Mouse (Mus musculus) G1E (cell line): ENCODE results near the gene Sox12. TPM values are rescaled to one million over a fixed set of nuclear protein-coding genes. Genes with fewer than 3 reads are reported as not detected.
A peak's percentile ranks its signal among the peaks of the same experiment; 100 is the strongest.

Experiments
- ATAC-seq: 2 replicates; pipeline ENCODE4 v1.8.0; 2016; ENCODE audit warnings: mild to moderate bottlenecking; ENCODE audit not compliant: insufficient number of reproducible peaks, poor library complexity, low FRiP score, severe bottlenecking; ENCODE audit errors: extremely low read depth
- DNase-seq: peaks from one replicate; pipeline ENCODE4 v3.0.0; 2012; ENCODE audit warnings: low spot score
- H3K27me3 ChIP-seq: 2 replicates; pipeline ENCODE4 v1.6.1; 2012; ENCODE audit warnings: mild to moderate bottlenecking, low read length, inconsistent platforms; ENCODE audit not compliant: insufficient read depth
- H3K36me3 ChIP-seq: replicated peaks from 2 replicates; pipeline ENCODE3; 2012; ENCODE audit warnings: mild to moderate bottlenecking, inconsistent platforms
- H3K4me1 ChIP-seq: 2 replicates; pipeline ENCODE4 v1.6.1; 2012; ENCODE audit warnings: low read depth, low read length, inconsistent platforms, mixed read lengths; ENCODE audit not compliant: insufficient read depth
- H3K4me3 ChIP-seq: 2 replicates; pipeline ENCODE4 v1.5.1; 2012; ENCODE audit warnings: low read depth, mild to moderate bottlenecking, inconsistent platforms, low read length, moderate library complexity, mixed read lengths
- H3K9me3 ChIP-seq: replicated peaks from 2 replicates; pipeline ENCODE4 v1.6.1; 2012; ENCODE audit warnings: inconsistent platforms
- CTCF ChIP-seq: IDR thresholded peaks from 2 replicates; pipeline ENCODE4 v1.5.1; 2012; ENCODE audit warnings: low read depth, low read length, inconsistent platforms, mixed read lengths
- GATA1 ChIP-seq: IDR thresholded peaks from 2 replicates; pipeline ENCODE4 v1.6.1; 2012; ENCODE audit warnings: borderline replicate concordance, low read length, inconsistent platforms, mixed read lengths
- GATA2 ChIP-seq: IDR thresholded peaks from 2 replicates; pipeline ENCODE4 v1.6.1; 2012; ENCODE audit warnings: low read depth, low read length, inconsistent platforms, borderline replicate concordance
- POLR2AphosphoS5 ChIP-seq: IDR thresholded peaks from 2 replicates; pipeline ENCODE4 v1.6.1; 2012; ENCODE audit warnings: low read depth, low read length, inconsistent platforms; ENCODE audit not compliant: insufficient replicate concordance
- TAL1 ChIP-seq: conservative IDR thresholded peaks from 2 replicates; pipeline ENCODE4 v1.6.1; 2012; ENCODE audit warnings: low read depth, low read length, inconsistent platforms, mixed read lengths
- polyA plus RNA-seq: library from polyadenylated mRNA; stranded (reverse); fragments of >175 nt; gene quantifications from 2 replicates; pipeline ENCODE4 v1.2.3, GENCODE M21; 2012
- total RNA-seq, 2 experiments: library from RNA; stranded (forward) in 1 of 2; stranded (reverse) in 1 of 2; fragments of 200-1000 nt in 1 of 2; fragments of >200 nt in 1 of 2; fragmentation: Nextera tagmentation in 1 of 2; gene quantifications; 2 replicates each; pipeline ENCODE4 v1.2.3; 2014 to 2017

Sox12 gene
- total and polyA plus RNA-seq, 3 experiments, result 0.98 to 60.0 (median 29.4) TPM

DNA sequence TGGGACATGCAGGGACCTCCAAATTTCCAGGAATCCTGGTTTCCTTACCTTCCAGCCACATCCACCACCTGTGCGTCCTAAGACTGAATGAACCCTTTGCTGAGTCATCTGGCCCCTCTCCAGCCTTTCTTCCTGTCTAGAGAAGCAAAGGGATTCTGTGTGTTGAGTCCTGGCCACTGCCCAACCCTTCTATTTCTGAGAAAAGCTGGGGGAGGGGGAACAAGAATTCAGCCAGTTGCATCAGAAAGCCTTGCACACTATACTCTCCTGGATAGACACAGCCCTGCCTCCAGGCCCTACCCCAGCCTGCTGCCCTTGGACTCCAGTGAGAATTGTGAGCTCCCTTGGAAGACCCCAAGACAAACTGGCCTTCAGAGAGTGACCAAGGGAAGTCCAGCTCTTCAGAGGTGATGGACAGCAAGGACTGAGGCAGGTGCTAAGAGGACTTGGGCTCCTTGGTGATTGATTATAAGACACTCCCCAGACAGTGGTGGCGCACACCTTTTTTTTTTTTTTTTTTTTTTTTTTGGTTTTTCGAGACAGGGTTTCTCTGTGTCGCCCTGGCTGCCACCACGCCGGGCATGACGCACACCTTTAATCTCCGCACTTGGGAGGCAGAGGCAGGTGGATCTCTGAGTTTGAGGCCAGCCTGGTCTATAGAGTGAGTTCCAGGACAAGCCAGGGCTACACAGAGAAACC is 47.9 kb downstream of the Sox12 start:
- peak overlapping the region; percentile 64; the same call in 1 of the 2 replicates for H3K4me3 ChIP-seq
- H3K27me3 ChIP-seq, result no peaks in the 10 kb centered on the region
- H3K9me3 ChIP-seq, result no peaks in the 10 kb centered on the region
- DNase-seq, result peak; percentile 68
- H3K4me1 ChIP-seq, result peaks cover 66% of the 10 kb centered on the region
- H3K36me3 ChIP-seq, result peaks cover 7% of the 10 kb centered on the region
- ATAC-seq, result peak; percentile 57; the same call in 1 of the 2 replicates
- TF ChIP-seq CTCF, result no peak
- TF ChIP-seq GATA1, result no peak
- TF ChIP-seq GATA2, result no peak
- TF ChIP-seq TAL1, result no peak
- no peak for TF ChIP-seq POLR2AphosphoS5

DNA sequence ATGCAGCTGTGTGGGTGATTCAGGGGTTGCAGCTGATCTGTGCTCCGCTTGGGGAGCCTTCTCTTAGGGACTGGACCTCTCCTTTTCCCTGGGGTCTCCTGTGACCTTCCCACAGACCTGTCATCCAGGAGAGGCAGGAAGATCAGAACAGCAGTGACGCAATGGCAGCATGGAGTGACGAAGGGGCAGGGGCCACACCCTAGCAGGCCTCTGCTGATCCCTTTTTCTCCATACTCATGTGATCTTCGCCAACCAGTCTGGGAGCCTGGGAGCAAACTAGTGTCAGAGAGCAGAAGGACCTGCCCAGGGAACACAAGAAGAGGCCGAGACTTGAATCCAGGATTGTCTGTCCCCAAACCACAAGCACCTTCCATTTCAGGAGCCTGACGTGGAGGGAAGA is 48.7 kb downstream of the Sox12 start:
- H3K4me3 ChIP-seq, result peak overlapping the region; percentile 31; the same call in 1 of the 2 replicates
- no peaks in the 10 kb centered on the region for H3K27me3 ChIP-seq
- H3K4me1 ChIP-seq, result peaks cover 71% of the 10 kb centered on the region
- no peak for DNase-seq
- ATAC-seq, result no peak
- TF ChIP-seq POLR2AphosphoS5 (no peak), CTCF (no peak), GATA1 (no peak), GATA2 (no peak), TAL1 (no peak)
- H3K9me3 ChIP-seq, result no peaks in the 10 kb centered on the region
- peaks cover 5% of the 10 kb centered on the region for H3K36me3 ChIP-seq

DNA sequence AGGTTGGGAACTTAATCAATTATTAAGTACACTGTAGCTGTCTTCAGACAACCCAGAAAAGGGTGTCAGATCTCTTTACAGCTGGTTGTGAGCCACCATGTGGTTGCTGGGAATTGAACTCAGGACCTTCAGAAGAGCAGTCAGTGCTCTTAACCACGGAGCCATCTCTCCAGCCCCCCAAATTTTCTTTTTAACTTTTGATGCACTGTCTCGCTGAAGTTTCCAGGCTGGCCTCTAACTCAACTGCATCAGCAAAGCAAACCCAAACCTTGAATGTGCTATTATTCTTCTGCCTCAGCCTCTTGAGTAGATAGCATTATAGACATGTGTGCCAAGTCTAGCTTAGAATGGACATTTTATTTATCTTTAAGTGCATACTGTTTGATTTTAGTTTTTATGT is 50.1 kb downstream of the Sox12 start:
- H3K4me3 ChIP-seq, result no peak overlapping the region; the same call in 1 of the 2 replicates
- peaks cover 79% of the 10 kb centered on the region for H3K4me1 ChIP-seq
- DNase-seq (no peak), ATAC-seq (no peak)
- TF ChIP-seq TAL1, result no peak
- no peak for TF ChIP-seq GATA2
- TF ChIP-seq GATA1, result no peak
- no peak for TF ChIP-seq CTCF
- no peak for TF ChIP-seq POLR2AphosphoS5
- no peaks in the 10 kb centered on the region for H3K9me3 ChIP-seq
- H3K27me3 ChIP-seq, result no peaks in the 10 kb centered on the region
- peaks cover 6% of the 10 kb centered on the region for H3K36me3 ChIP-seq

GRCm38 (mm10) chr2:152346776-152347465 is 50.9 kb downstream of the Sox12 start:
- Histone ChIP-seq H3K27me3 (no peaks in the 10 kb centered on the region), H3K4me3 (peak overlapping the region; percentile 38; the same call in 1 of the 2 replicates), H3K4me1 (peaks cover 87% of the 10 kb centered on the region), H3K36me3 (peaks cover 11% of the 10 kb centered on the region), H3K9me3 (no peaks in the 10 kb centered on the region)
- TF ChIP-seq CTCF, result no peak
- TF ChIP-seq GATA1, result no peak
- no peak for TF ChIP-seq POLR2AphosphoS5
- no peak for TF ChIP-seq GATA2
- TF ChIP-seq TAL1, result peak; percentile 60
- peak; percentile 66 for ATAC-seq
- no peak for DNase-seq

DNA sequence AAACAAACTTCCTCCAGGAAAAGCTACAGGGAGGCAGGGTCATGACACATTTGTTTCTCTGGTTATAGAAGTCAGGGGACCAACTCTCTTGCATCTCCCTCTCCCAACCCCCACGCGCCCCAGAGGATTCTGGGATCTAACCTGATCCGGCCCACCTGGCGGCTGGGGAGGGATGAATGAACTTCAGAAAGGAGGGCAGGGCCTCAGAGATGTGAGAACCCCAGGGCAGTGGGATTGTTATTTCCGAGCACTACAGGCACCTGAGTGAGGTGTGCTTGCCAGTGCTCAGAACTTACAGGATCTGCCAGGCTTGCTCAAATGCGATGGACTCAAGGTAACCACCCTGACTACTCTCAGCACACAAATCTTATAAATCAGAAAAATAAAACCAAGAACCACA is 52.5 kb downstream of the Sox12 start:
- ATAC-seq (no peak), DNase-seq (no peak)
- no peak for TF ChIP-seq GATA1
- TF ChIP-seq TAL1, result no peak
- no peak for TF ChIP-seq CTCF
- TF ChIP-seq GATA2, result no peak
- TF ChIP-seq POLR2AphosphoS5, result no peak
- Histone ChIP-seq H3K4me1 (peaks cover 79% of the 10 kb centered on the region), H3K9me3 (no peaks in the 10 kb centered on the region), H3K27me3 (no peaks in the 10 kb centered on the region), H3K4me3 (no peak overlapping the region), H3K36me3 (peaks cover 19% of the 10 kb centered on the region)

DNA sequence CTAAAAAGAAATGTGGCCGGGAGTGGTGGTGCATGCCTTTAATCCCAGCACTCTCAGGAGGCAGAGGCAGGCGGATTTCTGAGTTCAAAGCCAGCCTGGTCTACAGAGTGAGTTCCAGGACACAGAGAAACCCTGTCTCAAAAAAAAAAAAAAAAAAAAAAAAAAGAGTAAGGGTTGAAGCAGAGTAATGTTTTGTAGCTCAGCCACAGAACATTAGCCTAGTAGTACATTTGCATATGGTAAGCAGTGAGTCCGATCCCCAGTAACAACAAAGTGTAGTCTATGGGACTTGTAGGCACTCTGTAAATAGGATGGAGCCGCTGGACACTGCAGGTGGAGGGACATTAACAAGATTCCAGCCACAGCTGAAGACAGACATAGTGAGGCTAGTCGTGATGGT is 53.0 kb downstream of the Sox12 start:
- no peak for DNase-seq
- Histone ChIP-seq H3K4me1 (peaks cover 76% of the 10 kb centered on the region), H3K36me3 (peaks cover 22% of the 10 kb centered on the region), H3K4me3 (no peak overlapping the region), H3K27me3 (no peaks in the 10 kb centered on the region), H3K9me3 (no peaks in the 10 kb centered on the region)
- TF ChIP-seq POLR2AphosphoS5, result no peak
- TF ChIP-seq CTCF, result no peak
- TF ChIP-seq GATA1, result no peak
- TF ChIP-seq GATA2, result no peak
- TF ChIP-seq TAL1, result no peak
- no peak for ATAC-seq
